Mouse (Mus musculus) right cerebral cortex, adult 2 months (tissue): ENCODE results near the gene Arhgef17.

Experiments used
- DNase-seq, 2 experiments: peaks; one replicate each; pipeline ENCODE4 v3.0.0; 2021 to 2022; ENCODE audit warnings: low spot score in 2 of 2

Gene Arhgef17

DNA sequence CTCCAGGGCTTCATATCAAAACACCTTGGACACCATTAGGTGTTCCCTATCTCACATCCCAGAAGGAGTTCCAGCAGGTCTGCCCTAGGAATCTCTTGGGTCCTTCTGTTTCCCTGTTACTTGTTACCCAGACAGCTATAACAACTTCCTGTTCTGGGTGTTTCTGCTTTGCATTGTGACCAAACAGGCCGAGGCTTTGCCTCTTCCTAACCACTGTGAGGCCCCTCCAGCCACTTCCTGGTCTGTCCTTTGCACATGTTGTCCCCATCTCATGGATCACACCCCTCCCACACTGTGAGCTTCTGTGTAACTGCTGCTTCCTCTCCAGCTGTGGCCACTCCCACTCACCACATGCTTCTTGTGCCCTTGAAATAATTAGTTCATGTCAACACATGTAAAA, 86.5 kb downstream of the Arhgef17 start:
- no peak for DNase-seq

DNA sequence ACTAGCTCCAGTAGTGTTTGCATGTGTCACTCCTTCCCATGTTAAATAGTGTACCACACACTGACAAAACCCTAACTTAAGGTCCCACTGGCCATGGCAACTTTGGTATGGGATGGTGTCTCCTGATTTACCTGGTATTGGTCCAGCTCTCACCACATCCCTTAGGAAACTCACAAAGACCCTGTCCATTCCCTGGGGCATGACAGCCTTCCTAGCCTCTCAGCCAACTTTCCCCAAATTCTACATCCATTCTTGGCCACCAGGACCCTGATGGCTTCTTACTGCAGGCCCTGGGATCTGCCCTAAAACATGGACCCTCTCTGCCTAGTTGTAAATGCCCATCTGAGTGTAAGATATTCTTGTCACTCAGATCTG, 86.9 kb downstream of the Arhgef17 start:
- no peak for DNase-seq

DNA sequence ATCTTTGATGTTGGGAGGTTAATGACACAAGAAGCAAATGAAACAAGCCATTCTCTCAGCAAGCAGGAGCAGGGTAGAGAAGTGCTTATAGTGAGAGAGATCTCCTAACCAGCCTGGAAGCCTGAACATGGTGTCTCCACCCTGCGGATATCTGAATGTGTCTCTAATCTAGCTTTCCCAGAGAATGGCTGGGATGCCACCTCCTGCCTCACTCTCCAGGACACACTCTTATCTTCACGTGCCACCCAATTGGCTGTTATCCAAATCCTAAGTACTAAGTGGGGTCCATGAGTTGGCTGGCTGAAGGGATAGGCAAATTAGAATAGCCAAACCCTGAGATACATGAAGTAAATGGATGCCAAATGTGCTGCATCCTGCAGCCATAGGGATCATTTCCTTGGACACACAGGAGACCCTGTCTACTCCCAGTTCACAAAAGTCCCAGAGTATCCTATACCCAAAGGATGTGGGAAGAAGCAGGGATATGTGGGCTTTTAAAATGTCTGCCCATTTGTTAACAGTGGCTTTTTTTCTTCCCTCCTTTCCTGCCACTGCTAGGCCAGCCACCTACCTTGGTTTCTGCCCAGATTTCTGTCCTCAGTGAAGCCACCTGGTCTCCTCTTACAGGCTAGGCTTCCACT, 87.4 kb downstream of the Arhgef17 start:
- DNase-seq = no peak

DNA sequence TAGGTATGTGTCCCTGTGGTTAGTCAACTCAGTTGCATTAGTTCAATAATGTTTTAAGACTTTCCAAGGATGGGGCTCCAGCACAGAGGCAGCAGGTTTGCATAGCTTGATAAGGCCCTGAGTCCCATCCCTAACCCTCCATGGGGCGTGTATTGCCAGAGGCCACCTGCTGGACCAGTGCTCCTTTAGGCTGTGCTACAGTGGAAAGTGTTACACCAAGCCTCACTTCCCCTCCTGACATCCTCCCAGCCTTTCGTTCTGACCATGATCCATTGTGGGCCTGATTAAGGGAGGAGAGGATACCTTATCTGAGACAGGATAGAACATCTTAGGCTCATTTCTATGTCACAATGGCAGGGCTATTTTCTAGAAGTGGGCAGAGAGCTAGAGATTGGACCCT, 88.0 kb downstream of the Arhgef17 start:
- DNase-seq = no peak

DNA sequence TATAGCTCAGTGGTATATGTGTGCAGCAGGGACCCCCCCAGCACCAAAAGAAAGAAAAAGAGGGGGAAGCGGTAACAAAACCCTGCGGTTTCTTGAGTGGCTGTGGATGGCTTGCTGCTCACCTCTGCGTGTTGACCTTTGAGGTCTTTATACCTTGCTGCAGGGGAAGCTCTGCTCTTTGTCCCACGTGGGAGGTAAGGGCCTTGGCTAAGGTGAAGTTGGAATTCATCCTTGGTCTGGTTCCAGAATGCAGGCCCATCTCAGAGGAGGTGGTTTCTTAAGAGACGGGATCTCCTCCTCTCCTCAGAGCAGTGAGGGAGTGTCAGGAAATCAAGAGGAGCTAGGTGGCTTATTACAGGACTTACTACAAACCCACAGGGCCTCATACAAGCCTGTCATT, 89.7 kb downstream of the Arhgef17 start:
- DNase-seq = no peak

DNA sequence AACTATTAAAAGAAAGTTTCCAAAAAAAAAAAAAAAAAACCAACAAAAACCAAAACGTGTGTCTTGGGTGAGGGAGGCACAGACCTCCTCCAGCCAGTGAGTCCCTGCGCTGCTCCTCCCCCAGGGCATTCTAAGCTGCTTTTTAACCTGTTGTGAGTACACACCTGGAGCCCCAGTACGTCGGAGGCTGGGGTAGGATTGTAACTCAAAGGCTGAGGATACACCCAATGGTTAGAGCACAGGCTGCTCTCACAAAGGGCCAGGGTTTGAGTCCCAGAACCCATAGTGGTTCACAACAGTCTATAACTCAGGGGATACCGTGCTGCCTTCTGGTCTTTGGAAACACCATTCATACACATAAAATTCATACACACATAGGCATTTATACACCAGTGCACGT, 90.3 kb downstream of the Arhgef17 start:
- DNase-seq = no peak

DNA sequence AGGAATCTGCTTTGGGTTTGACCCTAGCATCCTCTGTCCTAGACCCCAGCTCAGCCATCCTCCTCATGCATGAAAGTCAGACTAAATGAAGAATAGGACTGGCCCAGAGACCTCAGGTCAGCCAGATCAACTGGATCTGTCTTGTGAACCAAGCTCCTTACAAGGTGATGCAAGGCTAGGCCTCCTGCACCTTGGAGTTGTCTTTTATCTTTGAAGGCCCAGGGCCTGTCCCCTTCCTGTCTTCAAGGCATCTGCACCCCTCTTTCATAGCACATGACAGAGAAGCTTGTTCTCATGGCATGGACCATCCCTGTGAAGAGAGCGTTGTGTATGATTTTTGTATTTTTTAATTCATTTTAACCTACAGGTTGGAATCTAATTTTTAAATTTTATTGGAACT, 91.0 kb downstream of the Arhgef17 start:
- no peak for DNase-seq

DNA sequence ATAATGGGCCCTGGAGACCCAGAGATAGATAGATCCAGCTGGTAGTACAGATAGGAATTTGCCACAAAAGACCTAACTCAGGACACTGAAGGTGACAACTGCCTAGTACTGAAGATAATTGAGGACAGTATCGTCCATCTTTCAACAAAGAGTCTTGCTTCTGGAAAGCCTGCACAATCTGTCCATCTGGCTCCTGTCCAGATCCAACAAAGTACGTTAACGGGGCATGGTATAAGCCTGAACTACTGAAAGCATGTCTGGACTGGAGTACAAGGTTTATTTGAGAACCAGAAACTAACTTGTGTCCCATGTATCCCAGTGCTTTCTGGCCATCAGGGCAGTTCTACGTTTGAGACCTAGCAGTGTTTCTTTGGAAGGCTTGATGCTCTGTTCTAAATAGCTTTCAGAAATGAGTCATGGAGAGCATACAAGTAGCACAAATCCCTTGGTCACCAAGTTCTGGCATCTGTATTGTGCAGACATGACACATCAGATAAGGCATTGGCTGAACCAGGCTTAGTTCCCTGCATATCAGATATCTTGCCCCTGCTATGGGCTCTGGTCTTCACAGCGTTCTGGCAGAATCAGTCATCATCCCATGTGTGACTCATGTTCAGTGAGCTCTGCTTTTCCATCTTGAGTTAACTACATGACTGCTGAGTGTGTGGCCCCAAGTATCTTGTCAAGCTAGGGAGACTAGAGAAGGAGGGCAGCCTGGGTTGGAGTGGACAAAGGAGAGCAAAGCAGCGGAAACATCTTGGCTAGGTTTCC, 92.1 kb downstream of the Arhgef17 start:
- no peak for DNase-seq

DNA sequence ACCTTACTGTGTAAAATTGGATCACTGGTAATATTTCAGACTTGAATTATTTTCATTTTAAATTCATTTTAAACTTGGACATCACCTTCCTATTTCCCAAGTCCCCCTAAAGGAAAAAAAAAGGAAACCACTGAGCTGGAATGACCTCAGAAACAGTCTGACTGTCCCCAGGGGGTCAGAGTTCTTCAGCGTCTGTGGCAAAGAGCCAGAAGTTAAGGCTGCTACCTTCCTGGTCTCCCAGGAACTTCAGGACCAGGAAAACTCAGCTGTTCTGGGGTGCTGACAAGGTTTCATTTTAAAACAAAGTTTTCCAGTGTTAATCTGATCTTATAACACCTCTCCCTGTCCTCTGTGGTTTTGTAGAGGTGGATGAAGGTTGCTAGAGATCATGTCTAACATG, 94.2 kb downstream of the Arhgef17 start:
- no peak for DNase-seq

DNA sequence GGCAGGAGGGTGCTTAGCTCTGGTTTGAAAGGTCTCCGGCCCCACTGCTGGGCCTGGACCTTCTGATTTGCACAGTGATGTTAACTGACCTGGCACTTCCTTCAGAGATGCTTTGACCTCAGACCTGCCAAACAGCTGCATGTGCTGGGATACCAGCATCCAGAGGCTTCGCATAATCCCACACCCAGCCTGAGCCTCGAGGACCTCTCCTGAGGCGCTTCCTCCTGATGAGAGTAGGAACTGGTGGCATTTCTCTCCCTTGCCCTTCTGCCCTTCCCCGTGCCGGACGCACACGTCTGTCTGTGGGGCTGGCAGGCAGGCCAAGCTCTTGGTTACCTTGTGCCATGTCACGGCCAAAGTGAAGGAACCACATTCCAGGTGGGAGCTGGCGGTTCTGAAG, 95.2 kb downstream of the Arhgef17 start:
- DNase-seq = no peak

DNA sequence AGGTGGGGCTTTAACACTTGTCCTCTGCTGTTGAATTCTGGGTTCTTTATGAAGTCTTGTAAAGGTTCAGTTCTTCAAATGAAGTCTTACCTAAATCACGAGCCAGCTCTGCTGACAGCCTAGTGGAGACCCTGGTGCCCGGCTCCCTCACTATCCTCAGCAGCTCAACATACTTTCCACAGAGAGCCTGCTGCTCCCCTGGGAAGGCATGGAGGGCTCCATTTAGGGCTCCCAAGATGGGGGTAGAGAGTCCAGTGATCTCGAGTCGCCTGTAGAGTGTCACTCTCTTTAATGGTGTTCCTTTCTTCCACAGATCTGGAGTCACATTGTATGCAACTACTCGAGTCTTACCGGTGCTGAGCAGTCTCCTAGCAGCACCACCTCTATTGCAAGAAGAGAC, 96.2 kb downstream of the Arhgef17 start:
- no peak for DNase-seq

DNA sequence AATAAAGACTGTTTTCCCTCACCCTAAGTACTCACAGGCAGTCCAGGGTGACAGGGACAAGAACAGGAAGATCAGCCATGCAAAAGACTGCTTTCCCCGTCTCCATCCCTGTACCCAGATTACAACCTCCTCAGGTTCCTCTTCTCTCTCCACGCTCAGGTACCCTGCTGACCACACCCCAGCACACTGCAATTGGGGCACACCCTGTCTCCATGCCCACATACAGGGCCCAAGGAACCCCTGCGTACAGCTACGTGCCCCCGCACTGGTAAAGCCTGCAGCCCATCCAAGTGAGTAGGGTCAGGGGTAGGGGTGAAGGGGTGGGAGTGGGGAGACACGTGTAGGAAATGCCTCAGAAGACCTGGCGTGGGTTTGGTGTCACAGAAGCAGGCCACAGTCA, 96.7 kb downstream of the Arhgef17 start:
- DNase-seq = no peak

DNA sequence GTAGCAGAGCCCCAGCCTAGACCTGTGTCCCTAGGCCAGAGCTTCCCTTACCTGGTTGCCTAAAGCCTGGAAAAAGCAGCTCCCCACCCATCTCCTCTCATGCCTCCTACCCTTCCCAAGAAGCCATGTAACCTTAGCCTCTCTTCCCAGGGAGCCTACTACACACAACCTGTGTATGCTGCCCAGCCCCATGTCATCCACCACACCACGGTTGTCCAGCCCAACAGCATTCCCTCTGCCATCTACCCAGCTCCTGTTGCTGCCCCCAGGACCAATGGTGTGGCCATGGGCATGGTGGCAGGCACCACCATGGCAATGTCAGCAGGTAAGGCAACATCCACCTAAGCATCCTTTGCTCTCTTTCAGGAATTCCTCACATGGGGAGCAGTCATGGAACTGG, 98.0 kb downstream of the Arhgef17 start:
- DNase-seq = no peak

DNA sequence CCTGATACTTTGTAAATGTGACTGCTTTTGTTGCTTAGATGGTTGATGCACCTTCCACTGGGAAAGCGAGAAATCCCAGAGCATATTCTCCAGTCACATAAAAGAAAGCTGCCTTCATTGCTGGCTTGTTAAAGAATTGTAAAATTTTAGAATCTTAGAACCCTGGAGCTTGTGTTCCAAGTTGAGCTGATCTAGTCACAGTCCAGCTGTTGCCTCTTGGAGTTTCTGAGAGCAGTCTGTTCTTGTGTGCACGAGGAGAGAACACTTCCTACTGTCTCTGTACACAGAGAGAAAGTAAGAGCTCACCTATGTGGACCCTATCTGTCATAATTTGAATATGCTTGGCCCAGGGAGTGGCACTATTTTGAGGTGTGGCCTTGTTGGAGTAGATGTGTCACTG, 103.4 kb downstream of the Arhgef17 start:
- no peak for DNase-seq

DNA sequence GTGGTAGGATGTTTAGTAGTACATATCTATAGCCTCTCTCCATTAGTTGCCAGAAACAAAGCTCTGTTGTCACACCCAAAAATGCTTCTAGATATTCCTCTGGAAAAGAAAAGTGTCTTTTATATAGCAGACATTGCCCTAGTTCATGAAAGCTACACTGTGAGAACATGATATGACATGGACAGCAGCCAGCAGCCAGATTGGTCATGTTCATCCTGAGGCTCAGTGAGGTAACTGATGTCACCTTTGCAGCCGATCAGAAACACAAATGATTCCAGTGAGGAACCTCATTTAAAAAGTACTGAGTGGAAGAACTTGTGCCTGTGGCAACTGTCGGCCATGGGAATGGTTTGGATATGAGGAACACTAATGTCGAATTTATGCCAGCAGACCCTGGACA, 107.2 kb downstream of the Arhgef17 start:
- no peak for DNase-seq
